Mouse (Mus musculus) megakaryocyte, embryonic 14.5 days (primary cell): ENCODE measurements around the gene Ctdsp2. TPM values are rescaled to one million over a fixed set of nuclear protein-coding genes. Genes with fewer than 3 reads are reported as not detected.

Experiments used
- H3K27me3 ChIP-seq: replicated peaks from 2 replicates; pipeline ENCODE3; 2012; ENCODE audit warnings: inconsistent platforms
- H3K36me3 ChIP-seq: replicated peaks from 2 replicates; pipeline ENCODE3; 2012; ENCODE audit warnings: low read length, inconsistent platforms, mixed read lengths
- H3K4me1 ChIP-seq: 2 replicates; pipeline ENCODE4 v1.6.1; 2012; ENCODE audit warnings: inconsistent platforms
- H3K4me3 ChIP-seq: replicated peaks from 2 replicates; pipeline ENCODE3; 2012; ENCODE audit warnings: moderate library complexity, mild to moderate bottlenecking, inconsistent platforms
- H3K9me3 ChIP-seq: 2 replicates; pipeline ENCODE4 v1.6.1; 2012; ENCODE audit warnings: inconsistent platforms
- FLI1 ChIP-seq: IDR thresholded peaks from 2 replicates; pipeline ENCODE4 v1.6.1; 2012; ENCODE audit warnings: low read length, inconsistent platforms, mixed read lengths
- GATA1 ChIP-seq: IDR thresholded peaks from 3 replicates; pipeline ENCODE4 v1.6.1; 2012; ENCODE audit warnings: mixed read lengths, low read length, inconsistent platforms, borderline replicate concordance
- polyA plus RNA-seq: library from polyadenylated mRNA; stranded (reverse); fragments of >175 nt; gene quantifications from 2 replicates; pipeline ENCODE4 v1.2.3, GENCODE M21; 2012; ENCODE audit warnings: low replicate concordance; ENCODE audit not compliant: insufficient read depth

Gene Ctdsp2
- polyA plus RNA-seq, 1 experiment: 27.8 TPM

GRCm38 (mm10) chr10:127040569-127041214 is 62.2 kb downstream of the Ctdsp2 start:
- Histone ChIP-seq H3K4me3 (peak overlapping the region; percentile 94), H3K36me3 (peaks cover 14% of the 10 kb centered on the region), H3K9me3 (no peaks in the 10 kb centered on the region), H3K4me1 (peaks cover 35% of the 10 kb centered on the region), H3K27me3 (peaks cover 40% of the 10 kb centered on the region)
- TF ChIP-seq GATA1: no peak
- TF ChIP-seq FLI1: no peak

- TF ChIP-seq FLI1: no peak
- TF ChIP-seq GATA1: no peak
Measured at GRCm38 (mm10) chr10:127041274-127041766, 62.8 kb downstream of the Ctdsp2 start, which contains the start of the genes Mettl1 and Eef1akmt3. Gene Mettl1, plus strand, starts transcription at chr10:127041414. Gene Eef1akmt3, minus strand, starts transcription at chr10:127041513.

GRCm38 (mm10) chr10:127041774-127042338 is 63.3 kb downstream of the Ctdsp2 start:
- TF ChIP-seq FLI1: no peak
- TF ChIP-seq GATA1: no peak
- H3K36me3 ChIP-seq: peaks cover 22% of the 10 kb centered on the region
- H3K27me3 ChIP-seq: peaks cover 34% of the 10 kb centered on the region
- peak overlapping the region; percentile 94 for H3K4me3 ChIP-seq
- peaks cover 38% of the 10 kb centered on the region for H3K4me1 ChIP-seq
- no peaks in the 10 kb centered on the region for H3K9me3 ChIP-seq

More at GRCm38 (mm10) chr10:127041274-127041766, 62.8 kb downstream of the Ctdsp2 start, which contains the start of the genes Mettl1 and Eef1akmt3:
- Histone ChIP-seq H3K27me3 (peaks cover 35% of the 10 kb centered on the region), H3K4me1 (peaks cover 38% of the 10 kb centered on the region), H3K36me3 (peaks cover 18% of the 10 kb centered on the region), H3K4me3 (peak within 1 kb of the TSS; percentile 94), H3K9me3 (no peaks in the 10 kb centered on the region)

- peaks cover 38% of the 10 kb centered on the region for H3K4me1 ChIP-seq
- H3K27me3 ChIP-seq: peaks cover 31% of the 10 kb centered on the region
- peaks cover 22% of the 10 kb centered on the region for H3K36me3 ChIP-seq
- no peaks in the 10 kb centered on the region for H3K9me3 ChIP-seq
- no peak for TF ChIP-seq GATA1
- no peak for TF ChIP-seq FLI1
- peak overlapping the region; percentile 94 for H3K4me3 ChIP-seq
Measured at GRCm38 (mm10) chr10:127042468-127043115, 64.1 kb downstream of the Ctdsp2 start.

- H3K27me3 ChIP-seq: peaks cover 33% of the 10 kb centered on the region
- H3K4me3 ChIP-seq: no peak overlapping the region
- no peaks in the 10 kb centered on the region for H3K9me3 ChIP-seq
- H3K4me1 ChIP-seq: peaks cover 42% of the 10 kb centered on the region
- TF ChIP-seq GATA1 (no peak), FLI1 (no peak)
- peaks cover 22% of the 10 kb centered on the region for H3K36me3 ChIP-seq
Measured at GRCm38 (mm10) chr10:127043187-127043586, 64.7 kb downstream of the Ctdsp2 start.

- H3K4me3 ChIP-seq: peak within 1 kb of the TSS; percentile 83
- H3K27me3 ChIP-seq: peaks cover 53% of the 10 kb centered on the region
- peaks cover 55% of the 10 kb centered on the region for H3K4me1 ChIP-seq
- H3K9me3 ChIP-seq: no peaks in the 10 kb centered on the region
- TF ChIP-seq FLI1 (no peak), GATA1 (no peak)
- peaks cover 22% of the 10 kb centered on the region for H3K36me3 ChIP-seq
Measured at GRCm38 (mm10) chr10:127047954-127048353, 69.4 kb downstream of the Ctdsp2 start, which contains the start of gene Cyp27b1. Gene Cyp27b1, plus strand, starts transcription at chr10:127048250.

- H3K4me1 ChIP-seq: peaks cover 48% of the 10 kb centered on the region
- peaks cover 59% of the 10 kb centered on the region for H3K27me3 ChIP-seq
- peak overlapping the region; percentile 83 for H3K4me3 ChIP-seq
- TF ChIP-seq GATA1 (no peak), FLI1 (no peak)
- no peaks in the 10 kb centered on the region for H3K9me3 ChIP-seq
- H3K36me3 ChIP-seq: peaks cover 17% of the 10 kb centered on the region
Measured at GRCm38 (mm10) chr10:127048608-127049394, 70.3 kb downstream of the Ctdsp2 start.

Other genes with a start within 250 kb of the Ctdsp2 start
- 6.8 and 13.8 TPM in 2 replicates for gene Atp23, start 77.4 kb upstream of the Ctdsp2 start, polyA plus RNA-seq
- gene Avil, start 22.0 kb downstream of the Ctdsp2 start, polyA plus RNA-seq: 0.70 TPM in 1 of 2 replicates, not detected in the other
- gene Tsfm, start 52.1 kb downstream of the Ctdsp2 start, polyA plus RNA-seq: 19.8 and 35.4 TPM in 2 replicates
- gene Mettl1, start 62.7 kb downstream of the Ctdsp2 start, polyA plus RNA-seq: 1.9 and 12.1 TPM in 2 replicates
- 0.08 TPM in 1 of 2 replicates, not detected in the other for gene Eef1akmt3, start 62.8 kb downstream of the Ctdsp2 start, polyA plus RNA-seq
- gene Cyp27b1, start 69.5 kb downstream of the Ctdsp2 start, polyA plus RNA-seq: 0.15 TPM in 1 of 2 replicates, not detected in the other
- 1.3 and 3.3 TPM in 2 replicates for gene March9, start 81.5 kb downstream of the Ctdsp2 start, polyA plus RNA-seq
- 288 and 833 TPM in 2 replicates for gene Cdk4, start 84.8 kb downstream of the Ctdsp2 start, polyA plus RNA-seq
- 4.8 and 51.5 TPM in 2 replicates for gene Tspan31, start 91.5 kb downstream of the Ctdsp2 start, polyA plus RNA-seq
- 26.5 and 79.5 TPM in 2 replicates for gene Agap2, start 96.6 kb downstream of the Ctdsp2 start, polyA plus RNA-seq
- gene Os9, start 142.4 kb downstream of the Ctdsp2 start, polyA plus RNA-seq: 140 and 267 TPM in 2 replicates
- gene B4galnt1, start 186.5 kb downstream of the Ctdsp2 start, polyA plus RNA-seq: 71.2 and 76.1 TPM in 2 replicates
- 0.23 and 0.76 TPM in 2 replicates for gene Slc26a10, start 201.9 kb downstream of the Ctdsp2 start, polyA plus RNA-seq
- gene Arhgef25, start 211.4 kb downstream of the Ctdsp2 start, polyA plus RNA-seq: not detected in 2 replicates
- gene Dtx3, start 217.0 kb downstream of the Ctdsp2 start, polyA plus RNA-seq: 51.0 and 171 TPM in 2 replicates
- 10.4 and 19.6 TPM in 2 replicates for gene Pip4k2c, start 232.9 kb downstream of the Ctdsp2 start, polyA plus RNA-seq